Mouse (Mus musculus) MEL (cell line): ENCODE measurements around the gene Tspan4. TPM values are rescaled to one million over a fixed set of nuclear protein-coding genes. Genes with fewer than 3 reads are reported as not detected.

Experiments used
- DNase-seq: peaks from one replicate; pipeline ENCODE4 v3.0.0; 2011; ENCODE audit warnings: low read depth, low spot score
- H3K27ac ChIP-seq: 2 replicates; pipeline ENCODE4 v1.5.1; 2012; ENCODE audit warnings: low read depth, mild to moderate bottlenecking, control low read depth, low read length, moderate library complexity; ENCODE audit not compliant: control insufficient read depth
- H3K27me3 ChIP-seq, 2 experiments: fragments of 150-350 bp in 1 of 2; sonication (generic) in 1 of 2; 2 replicates each; pipeline ENCODE4 v1.6.1; 2012; ENCODE audit warnings: low read length in 2 of 2, mild to moderate bottlenecking in 2 of 2, improper control_type of control experiment in 1 of 2, moderate library complexity in 1 of 2; ENCODE audit not compliant: insufficient read depth in 2 of 2, control insufficient read depth in 1 of 2
- H3K36me3 ChIP-seq, 2 experiments: 2 replicates each; pipeline ENCODE4 v1.6.1; 2012 to 2014; ENCODE audit warnings: low read length in 2 of 2, improper control_type of control experiment in 1 of 2, inconsistent platforms in 1 of 2, mild to moderate bottlenecking in 1 of 2; ENCODE audit not compliant: insufficient read depth in 2 of 2, control insufficient read depth in 1 of 2
- H3K4me1 ChIP-seq, 2 experiments: fragments of 150-350 bp in 1 of 2; sonication (generic) in 1 of 2; 2 replicates each; pipeline ENCODE4 v1.6.1; 2012; ENCODE audit warnings: low read length in 2 of 2, improper control_type of control experiment in 1 of 2, mild to moderate bottlenecking in 1 of 2; ENCODE audit not compliant: insufficient read depth in 2 of 2, control insufficient read depth in 1 of 2
- H3K4me3 ChIP-seq, 2 experiments: fragments of 150-350 bp in 1 of 2; sonication (generic) in 1 of 2; 2 replicates each; pipeline ENCODE4 v1.5.1; 2012; ENCODE audit warnings: low read depth in 2 of 2, low read length in 2 of 2, mild to moderate bottlenecking in 2 of 2, moderate library complexity in 2 of 2, control low read depth in 1 of 2, improper control_type of control experiment in 1 of 2; ENCODE audit not compliant: control insufficient read depth in 1 of 2, insufficient read depth in 1 of 2
- H3K79me2 ChIP-seq: 2 replicates; pipeline ENCODE4 v1.6.1; 2012; ENCODE audit warnings: mild to moderate bottlenecking, low read length, moderate library complexity; ENCODE audit not compliant: control insufficient read depth, poor library complexity, insufficient read depth
- H3K9ac ChIP-seq: 2 replicates; pipeline ENCODE4 v1.6.1; 2012; ENCODE audit warnings: low read depth, mild to moderate bottlenecking, control low read depth, low read length, moderate library complexity; ENCODE audit not compliant: control insufficient read depth, poor library complexity, severe bottlenecking
- H3K9me3 ChIP-seq: fragments of 150-350 bp; sonication (generic); replicated peaks from 2 replicates; pipeline ENCODE4 v1.6.1; 2012; ENCODE audit warnings: mild to moderate bottlenecking, low read length, improper control_type of control experiment, moderate library complexity; ENCODE audit not compliant: insufficient read depth
- BHLHE40 ChIP-seq: IDR thresholded peaks from 2 replicates; pipeline ENCODE4 v1.6.1; 2012; ENCODE audit warnings: low read depth, mild to moderate bottlenecking, inconsistent platforms, low read length, improper control_type of control experiment, borderline replicate concordance
- CHD1 ChIP-seq: IDR thresholded peaks from 2 replicates; pipeline ENCODE4 v1.6.1; 2012; ENCODE audit warnings: low read depth, mild to moderate bottlenecking, inconsistent platforms, low read length, improper control_type of control experiment
- CHD2 ChIP-seq: IDR thresholded peaks from 2 replicates; pipeline ENCODE4 v1.6.1; 2011; ENCODE audit warnings: low read length, improper control_type of control experiment
- CTCF ChIP-seq, 3 experiments: IDR thresholded peaks in 2 of 3; conservative IDR thresholded peaks in 1 of 3; 2 replicates each; pipeline ENCODE4 v1.5.1; 2011 to 2012; ENCODE audit warnings: low read length in 3 of 3, low read depth in 2 of 3, mild to moderate bottlenecking in 2 of 3, improper control_type of control experiment in 1 of 3, inconsistent platforms in 1 of 3, mixed read lengths in 1 of 3, moderate library complexity in 1 of 3; ENCODE audit not compliant: control insufficient read depth in 1 of 3, insufficient read depth in 1 of 3, poor library complexity in 1 of 3, severe bottlenecking in 1 of 3
- ETS1 ChIP-seq: IDR thresholded peaks from 2 replicates; pipeline ENCODE4 v1.6.1; 2012; ENCODE audit warnings: low read depth, mild to moderate bottlenecking, inconsistent platforms, low read length, improper control_type of control experiment, moderate library complexity
- JUND ChIP-seq: IDR thresholded peaks from 2 replicates; pipeline ENCODE4 v1.6.1; 2011; ENCODE audit warnings: low read depth, mild to moderate bottlenecking, improper control_type of control experiment, low read length
- KAT2A ChIP-seq: conservative IDR thresholded peaks from 2 replicates; pipeline ENCODE4 v1.6.1; 2012; ENCODE audit warnings: low read depth, low read length, improper control_type of control experiment, inconsistent platforms
- MAFK ChIP-seq: IDR thresholded peaks from 2 replicates; pipeline ENCODE4 v1.6.1; 2011; ENCODE audit warnings: low read depth, mild to moderate bottlenecking, low read length, improper control_type of control experiment, borderline replicate concordance
- MAZ ChIP-seq: IDR thresholded peaks from 2 replicates; pipeline ENCODE4 v1.6.1; 2012; ENCODE audit warnings: low read depth, mild to moderate bottlenecking, inconsistent platforms, low read length, improper control_type of control experiment
- MEF2A ChIP-seq: IDR thresholded peaks from 2 replicates; pipeline ENCODE4 v1.6.1; 2014; ENCODE audit warnings: low read depth, mild to moderate bottlenecking, inconsistent platforms, low read length, improper control_type of control experiment; ENCODE audit not compliant: poor library complexity, insufficient replicate concordance, severe bottlenecking; ENCODE audit errors: extremely low read depth
- MXI1 ChIP-seq: IDR thresholded peaks from 2 replicates; pipeline ENCODE4 v1.6.1; 2011; ENCODE audit warnings: mild to moderate bottlenecking, low read depth, low read length, improper control_type of control experiment
- MYC ChIP-seq: IDR thresholded peaks from 2 replicates; pipeline ENCODE4 v1.6.1; 2011; ENCODE audit warnings: low read depth, mild to moderate bottlenecking, low read length, improper control_type of control experiment, moderate library complexity
- NELFE ChIP-seq: IDR thresholded peaks from 2 replicates; pipeline ENCODE4 v1.6.1; 2011; ENCODE audit warnings: low read depth, low read length, improper control_type of control experiment
- NRF1 ChIP-seq: IDR thresholded peaks from 2 replicates; pipeline ENCODE4 v1.6.1; 2014; ENCODE audit warnings: low read depth, mild to moderate bottlenecking, inconsistent platforms, low read length, improper control_type of control experiment, moderate library complexity; ENCODE audit not compliant: poor library complexity, insufficient read depth, severe bottlenecking
- POLR2A ChIP-seq, 2 experiments: IDR thresholded peaks; 2 replicates each; pipeline ENCODE4 v1.6.1; 2011 to 2012; ENCODE audit warnings: low read length in 2 of 2, mild to moderate bottlenecking in 2 of 2, control low read depth in 1 of 2, improper control_type of control experiment in 1 of 2, low read depth in 1 of 2, moderate library complexity in 1 of 2; ENCODE audit not compliant: control insufficient read depth in 1 of 2, insufficient read depth in 1 of 2, poor library complexity in 1 of 2
- POLR2AphosphoS2 ChIP-seq: IDR thresholded peaks from 2 replicates; pipeline ENCODE4 v1.6.1; 2011; ENCODE audit warnings: low read length, improper control_type of control experiment
- POLR2AphosphoS5 ChIP-seq: IDR thresholded peaks from 2 replicates; pipeline ENCODE4 v1.6.1; 2012; ENCODE audit warnings: low read depth, borderline replicate concordance, mild to moderate bottlenecking, inconsistent platforms, low read length, moderate library complexity, mixed read lengths
- SIN3A ChIP-seq: IDR thresholded peaks from 2 replicates; pipeline ENCODE4 v1.6.1; 2012; ENCODE audit warnings: low read length, improper control_type of control experiment, inconsistent platforms
- TAL1 ChIP-seq: IDR thresholded peaks from 2 replicates; pipeline ENCODE4 v1.6.1; 2012; ENCODE audit warnings: mild to moderate bottlenecking, inconsistent platforms, low read length, moderate library complexity, mixed read lengths
- TBP ChIP-seq: IDR thresholded peaks from 2 replicates; pipeline ENCODE4 v1.8.0; 2011; ENCODE audit warnings: low read depth, low read length, improper control_type of control experiment
- USF1 ChIP-seq: IDR thresholded peaks from 2 replicates; pipeline ENCODE4 v1.6.1; 2014; ENCODE audit warnings: low read depth, mild to moderate bottlenecking, inconsistent platforms, low read length, improper control_type of control experiment, moderate library complexity
- USF2 ChIP-seq, 2 experiments: IDR thresholded peaks; 2 replicates each; pipeline ENCODE4 v1.6.1; 2011 to 2012; ENCODE audit warnings: improper control_type of control experiment in 2 of 2, low read length in 2 of 2, borderline replicate concordance in 1 of 2, inconsistent platforms in 1 of 2, low read depth in 1 of 2, mild to moderate bottlenecking in 1 of 2; ENCODE audit not compliant: insufficient read depth in 1 of 2
- polyA plus RNA-seq, 2 experiments: library from polyadenylated mRNA; stranded (reverse) in 1 of 2; unstranded in 1 of 2; fragments of >175 nt in 1 of 2; fragments of >200 nt in 1 of 2; gene quantifications; 2 replicates each; pipeline versions ENCODE4 v1.2.1 to v1.2.4; 2012; ENCODE audit warnings: low replicate concordance in 2 of 2, low read depth in 1 of 2; ENCODE audit not compliant: insufficient read length in 2 of 2, insufficient read depth in 1 of 2, missing spikeins in 1 of 2
- total RNA-seq: library from RNA; depleted of rRNA; stranded (reverse); fragments of 300-350 nt; gene quantifications from 2 replicates; pipeline ENCODE4 v1.2.3, GENCODE M21; 2012

Gene Tspan4
- total and polyA plus RNA-seq, 3 experiments, result 97.9 to 110 TPM; not detected in 1

GRCm38 (mm10) chr7:141517638-141518037 is 42.6 kb downstream of the Tspan4 start:
- Histone ChIP-seq H3K36me3 (no peaks in the 10 kb centered on the region), H3K4me1 (no peaks in the 10 kb centered on the region), H3K27me3 (no peaks in the 10 kb centered on the region), H3K9ac (no peak overlapping the region), H3K27ac (no peak overlapping the region), H3K79me2 (no peaks in the 10 kb centered on the region), H3K9me3 (no peaks in the 10 kb centered on the region), H3K4me3 (no peak overlapping the region)
- no peak for TF ChIP-seq CHD1
- TF ChIP-seq ETS1, result no peak
- TF ChIP-seq POLR2AphosphoS5, result no peak
- TF ChIP-seq MEF2A, result no peak
- TF ChIP-seq SIN3A, result no peak
- TF ChIP-seq USF1, result no peak
- DNase-seq, result no peak

- no peaks in the 10 kb centered on the region for H3K36me3 ChIP-seq
- no peak overlapping the region for H3K27ac ChIP-seq
- H3K4me1 ChIP-seq, result no peaks in the 10 kb centered on the region
- TF ChIP-seq POLR2AphosphoS2 (no peak), JUND (no peak), CHD1 (no peak), POLR2A (IDR thresholded peaks at IDR 0.05; ENCODE audit: control insufficient read depth in 1 of 2, insufficient read depth in 1 of 2, low read depth in 1 of 2, low read length in 2 of 2, poor library complexity in 1 of 2) (no peak), ETS1 (no peak), MAFK (no peak), SIN3A (no peak), KAT2A (no peak), USF2 (IDR thresholded peaks at IDR 0.05; ENCODE audit: borderline replicate concordance in 1 of 2, insufficient read depth in 1 of 2, low read depth in 1 of 2, low read length in 2 of 2) (no peak), TAL1 (no peak), MAZ (no peak), MYC (no peak), TBP (no peak), MXI1 (no peak), NELFE (no peak), CTCF (IDR thresholded peaks at IDR 0.05 in 2 of 3, conservative IDR thresholded peaks at IDR 0.05 in 1 of 3; ENCODE audit: control insufficient read depth in 1 of 3, insufficient read depth in 1 of 3, low read depth in 2 of 3, low read length in 3 of 3, poor library complexity in 1 of 3, severe bottlenecking in 1 of 3) (no peak), BHLHE40 (no peak), CHD2 (no peak), NRF1 (no peak)
- H3K9ac ChIP-seq, result no peak overlapping the region
- no peak overlapping the region for H3K4me3 ChIP-seq
- no peaks in the 10 kb centered on the region for H3K9me3 ChIP-seq
- no peaks in the 10 kb centered on the region for H3K27me3 ChIP-seq
- no peak for DNase-seq
- H3K79me2 ChIP-seq, result no peaks in the 10 kb centered on the region
Measured at GRCm38 (mm10) chr7:141518296-141518695, 43.3 kb downstream of the Tspan4 start.
